Mouse (Mus musculus) CD4-positive, CD25-positive, alpha-beta regulatory T cell, adult 4 months (primary cell): ENCODE measurements at regions not wholly inside any gene's neighbourhood (a gene's known extent, or its start where the extent isn't known, plus 50 kb on each side); places are given as distances from the start of the nearest gene placed in this dataset.

ENCODE experiments used
- ATAC-seq: one replicate; pipeline ENCODE4 v1.8.0; 2017

DNA sequence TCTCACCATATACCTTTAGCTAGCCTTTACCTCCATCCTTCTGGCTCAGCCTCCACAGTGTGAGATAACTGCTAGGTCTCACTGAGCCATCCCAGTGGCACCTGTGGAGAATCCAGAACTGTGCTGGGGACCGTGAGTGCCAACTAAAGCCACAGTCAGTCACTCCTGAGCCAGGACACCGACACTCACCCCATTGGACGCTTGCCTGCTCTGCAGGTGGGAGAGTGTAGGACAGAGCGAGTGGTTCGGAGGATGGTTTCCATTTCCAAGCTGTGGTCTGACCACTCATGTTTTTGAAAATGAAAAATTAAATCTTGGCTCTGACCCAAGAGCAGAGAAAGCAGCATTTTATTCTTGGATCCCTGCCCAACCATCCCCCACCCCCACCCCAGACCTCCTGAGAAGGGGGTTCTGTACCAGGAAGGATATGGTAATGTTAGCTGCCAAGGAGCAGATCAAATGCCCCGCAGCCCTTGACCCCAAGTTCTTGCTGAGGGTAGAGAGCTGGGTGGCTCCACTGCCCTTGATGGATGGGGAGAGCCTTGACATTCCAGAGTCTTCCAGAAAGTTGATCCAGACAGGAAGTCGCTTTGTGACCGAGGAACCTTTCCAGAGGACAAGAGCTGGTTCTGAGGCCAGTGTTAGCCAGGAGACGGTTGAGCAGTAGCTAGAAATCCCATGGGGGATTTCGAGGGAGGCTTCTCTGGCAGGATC lies 83.3 kb upstream of the Smim23 start:
- ATAC-seq: no peak

DNA sequence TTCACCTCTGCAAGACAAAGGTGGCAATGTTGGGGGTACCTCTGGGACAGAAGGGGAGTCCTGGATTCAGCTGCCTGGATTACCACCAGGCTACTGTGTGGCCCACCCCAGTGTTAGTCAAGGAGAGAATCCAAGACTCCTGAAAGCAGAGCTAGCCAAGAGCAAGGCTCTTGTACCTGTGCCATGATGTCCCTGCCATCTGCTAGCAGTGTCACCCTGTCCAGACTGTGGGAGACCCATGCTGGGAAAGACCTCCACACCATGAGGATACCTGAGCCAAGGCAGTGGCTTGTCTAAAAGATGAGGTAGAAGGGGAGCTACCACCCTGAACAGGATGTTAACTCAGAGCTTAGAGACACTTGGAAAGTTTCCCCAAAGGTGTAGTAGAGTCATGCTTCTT lies 79.6 kb upstream of the Smim23 start:
- ATAC-seq: no peak

DNA sequence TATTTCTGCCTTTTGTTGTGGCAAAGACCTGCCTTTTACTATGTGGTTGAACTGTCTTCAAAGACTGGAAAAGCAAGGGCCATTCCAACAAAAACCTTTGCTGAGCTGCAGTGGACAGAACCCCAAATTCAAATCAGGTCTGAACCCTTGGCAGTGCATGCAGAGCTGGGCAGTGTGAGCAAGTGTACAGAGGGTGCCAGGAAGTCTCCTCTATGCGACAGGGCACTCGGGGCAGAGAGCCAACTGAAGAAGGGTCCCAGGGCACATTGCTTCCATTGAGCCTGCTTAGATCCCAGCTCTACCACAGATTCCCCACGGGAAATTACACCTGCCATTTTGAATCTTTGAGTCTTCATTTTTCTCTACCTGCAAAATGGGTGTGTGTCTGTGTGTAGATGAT lies 79.0 kb upstream of the Smim23 start:
- no peak for ATAC-seq

DNA sequence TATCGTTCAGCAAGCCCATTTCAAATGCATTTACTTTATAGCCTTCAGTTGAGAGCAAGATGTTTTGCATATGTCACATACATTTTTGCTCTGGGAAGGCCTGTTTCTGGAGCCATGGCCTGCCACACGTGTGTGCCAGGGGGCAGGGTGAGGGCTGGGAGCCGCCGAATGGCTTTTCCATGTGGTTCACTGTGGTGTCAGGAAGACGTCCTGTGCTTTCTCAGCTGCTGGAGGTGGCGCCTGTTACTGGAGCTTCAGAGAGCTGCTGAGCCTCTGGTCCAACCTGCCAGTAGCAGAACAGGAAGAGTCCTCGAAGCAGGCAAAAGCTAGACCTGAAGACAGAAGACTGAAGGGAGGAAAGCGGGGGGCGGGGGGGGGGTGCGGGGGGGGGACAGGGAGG lies 78.5 kb upstream of the Smim23 start:
- ATAC-seq: no peak

DNA sequence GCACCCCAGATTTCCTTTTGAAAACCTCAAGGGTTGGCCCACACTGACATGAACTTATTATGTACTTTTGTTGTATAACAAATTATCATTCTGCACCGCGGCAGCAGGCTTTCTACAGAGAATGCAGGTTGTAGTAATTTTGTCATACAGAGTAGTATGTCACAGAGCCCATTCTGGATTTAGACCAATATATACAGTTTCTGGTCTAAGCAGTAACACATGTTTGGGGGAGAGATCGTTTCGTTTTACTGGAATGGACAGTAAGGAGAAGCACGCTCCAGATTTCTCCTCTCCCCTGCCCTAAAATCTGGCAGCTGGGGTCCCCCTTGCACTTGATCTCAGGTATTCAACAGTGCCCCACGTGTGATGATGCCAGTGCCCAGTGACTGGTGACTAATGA lies 76.0 kb upstream of the Smim23 start:
- no peak for ATAC-seq

DNA sequence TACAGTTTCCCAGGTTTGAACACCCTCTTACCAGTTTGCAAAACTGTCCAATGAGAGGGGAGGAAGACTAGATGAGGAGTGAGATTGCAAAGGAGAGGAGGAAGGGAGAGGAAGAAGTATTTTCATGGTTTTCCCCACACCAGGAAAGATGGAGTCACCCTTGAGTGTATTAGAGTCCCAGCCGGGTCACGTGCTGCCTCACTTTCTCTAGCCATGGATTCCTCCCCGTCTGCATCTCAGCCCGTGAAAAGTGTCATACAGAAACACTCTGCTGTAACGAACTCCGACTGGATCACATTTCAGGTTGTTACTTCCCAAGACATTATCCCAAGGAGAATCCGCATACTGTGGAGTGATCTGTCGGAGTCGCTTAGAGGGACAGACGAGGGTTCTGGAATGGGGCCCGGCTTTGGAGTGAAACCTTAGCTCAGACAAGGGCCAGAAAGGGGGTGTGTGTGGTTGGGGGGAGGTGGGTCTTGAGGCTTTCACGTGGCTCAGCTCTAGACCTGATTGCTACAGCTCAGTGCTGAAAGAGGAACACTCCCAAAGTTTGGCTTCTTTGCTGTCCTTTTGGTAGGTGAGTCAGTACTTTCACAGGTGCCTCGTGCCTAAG lies 75.3 kb upstream of the Smim23 start:
- ATAC-seq: no peak

DNA sequence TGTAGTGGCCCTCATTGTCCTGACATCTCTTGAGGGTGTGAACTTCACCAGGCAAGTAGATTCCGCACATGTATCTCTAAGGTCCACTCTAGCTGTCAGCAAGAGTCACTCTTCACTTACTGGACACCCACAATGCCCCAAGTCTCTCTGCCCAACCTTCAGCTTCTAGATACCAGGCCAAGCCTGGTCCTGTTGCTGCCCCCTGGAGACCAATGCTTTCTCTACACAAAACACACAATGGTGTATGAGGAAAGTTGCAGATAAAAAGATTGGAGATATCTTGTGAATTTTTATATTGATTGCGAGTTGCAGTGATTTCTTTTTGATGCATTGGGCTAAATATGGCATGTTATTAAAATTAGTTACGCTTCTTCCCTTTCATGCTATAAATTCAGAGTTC lies 71.0 kb upstream of the Smim23 start:
- ATAC-seq: no peak

DNA sequence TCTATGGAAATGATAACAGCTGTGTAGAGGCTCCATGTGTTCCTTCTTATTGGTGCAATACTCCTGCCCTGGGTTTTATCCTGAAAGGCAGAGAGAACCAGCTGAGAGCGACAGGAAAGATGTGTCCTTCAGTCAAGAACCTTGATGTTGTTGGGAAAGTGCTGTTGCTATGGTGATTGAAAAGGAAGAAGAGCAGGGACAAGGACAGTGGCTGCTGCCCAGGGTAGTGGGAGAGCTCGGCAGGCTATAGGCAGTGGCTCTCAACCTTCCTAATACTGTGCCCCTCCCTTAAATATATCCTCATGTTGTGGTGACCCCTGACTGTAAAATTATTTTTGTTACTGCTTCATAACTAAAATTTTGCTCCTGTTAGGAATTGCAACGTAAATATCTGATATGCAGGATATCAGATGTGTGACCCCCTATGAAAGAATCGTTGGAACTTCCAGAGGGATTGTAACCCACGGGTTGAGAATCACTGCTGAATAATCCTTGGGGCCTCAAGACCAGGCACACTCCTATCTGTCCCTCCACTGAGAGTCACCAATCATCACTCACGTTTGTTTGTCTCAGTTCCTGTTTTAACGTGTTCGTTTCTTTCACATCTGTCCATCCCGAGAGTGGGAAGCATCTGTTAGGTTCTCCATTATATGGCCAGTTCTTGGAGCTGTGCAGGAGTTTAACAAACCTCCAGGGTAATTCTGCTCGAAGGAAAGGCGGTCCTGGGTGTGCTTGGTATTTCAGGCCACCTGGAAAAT lies 68.9 kb upstream of the Smim23 start:
- ATAC-seq: no peak

DNA sequence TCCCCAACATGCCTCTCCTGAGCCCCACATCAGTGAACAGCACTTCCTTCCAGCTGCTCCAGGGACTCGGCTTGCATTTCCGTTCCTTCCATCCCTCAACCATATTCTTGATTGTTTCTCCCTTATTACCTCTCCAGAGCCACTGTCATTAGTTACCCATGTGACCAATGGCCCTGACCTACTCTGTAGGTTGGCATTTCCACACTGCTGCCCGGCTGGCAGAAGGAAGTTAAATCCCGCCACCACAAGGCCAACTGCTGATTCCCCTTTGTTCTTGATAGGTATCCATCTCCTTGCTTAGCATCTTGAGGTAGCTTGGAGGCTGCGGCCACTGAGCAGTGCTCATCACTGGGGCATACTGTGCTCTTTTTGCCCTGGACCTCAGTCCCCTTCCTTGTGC lies 68.1 kb upstream of the Smim23 start:
- ATAC-seq: no peak

DNA sequence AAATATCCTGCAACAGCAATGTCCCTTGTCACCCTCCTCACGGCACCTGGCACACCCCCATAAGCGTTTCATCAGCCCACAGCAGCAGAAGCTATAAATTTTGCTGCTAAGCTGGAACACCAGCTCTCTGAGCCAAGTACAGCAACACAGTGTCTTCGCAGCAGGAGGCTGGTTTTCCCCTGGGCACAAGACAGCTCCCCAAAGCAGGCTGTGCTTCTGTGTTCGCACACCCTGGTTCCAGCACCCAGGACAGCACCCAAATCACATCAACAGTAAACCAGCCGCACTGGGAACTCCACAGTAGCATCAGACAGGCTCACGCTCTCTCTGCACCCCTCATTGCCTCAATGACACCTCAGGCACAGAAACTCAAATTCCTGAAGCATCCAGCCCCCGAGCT lies 64.8 kb upstream of the Smim23 start:
- no peak for ATAC-seq

DNA sequence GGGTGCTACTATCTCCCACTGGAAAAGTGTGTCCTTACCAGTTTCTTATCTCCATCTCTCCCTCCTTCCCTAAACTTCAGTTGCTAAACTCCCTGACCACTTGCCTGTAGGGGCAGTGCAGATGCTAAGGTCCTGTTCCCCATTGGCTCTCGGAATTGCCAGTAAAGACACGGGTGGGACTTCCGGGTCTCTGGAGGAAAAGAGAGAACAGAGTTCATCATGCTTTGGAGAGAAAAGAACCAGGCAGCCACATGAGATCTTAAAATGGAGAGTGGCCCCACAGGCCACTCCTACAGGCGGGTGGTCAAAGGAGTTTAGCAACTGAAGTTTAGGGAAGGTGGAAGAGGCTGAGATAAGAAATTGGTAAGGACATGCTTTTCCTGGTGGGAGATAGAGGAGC lies 60.3 kb upstream of the Smim23 start:
- no peak for ATAC-seq

DNA sequence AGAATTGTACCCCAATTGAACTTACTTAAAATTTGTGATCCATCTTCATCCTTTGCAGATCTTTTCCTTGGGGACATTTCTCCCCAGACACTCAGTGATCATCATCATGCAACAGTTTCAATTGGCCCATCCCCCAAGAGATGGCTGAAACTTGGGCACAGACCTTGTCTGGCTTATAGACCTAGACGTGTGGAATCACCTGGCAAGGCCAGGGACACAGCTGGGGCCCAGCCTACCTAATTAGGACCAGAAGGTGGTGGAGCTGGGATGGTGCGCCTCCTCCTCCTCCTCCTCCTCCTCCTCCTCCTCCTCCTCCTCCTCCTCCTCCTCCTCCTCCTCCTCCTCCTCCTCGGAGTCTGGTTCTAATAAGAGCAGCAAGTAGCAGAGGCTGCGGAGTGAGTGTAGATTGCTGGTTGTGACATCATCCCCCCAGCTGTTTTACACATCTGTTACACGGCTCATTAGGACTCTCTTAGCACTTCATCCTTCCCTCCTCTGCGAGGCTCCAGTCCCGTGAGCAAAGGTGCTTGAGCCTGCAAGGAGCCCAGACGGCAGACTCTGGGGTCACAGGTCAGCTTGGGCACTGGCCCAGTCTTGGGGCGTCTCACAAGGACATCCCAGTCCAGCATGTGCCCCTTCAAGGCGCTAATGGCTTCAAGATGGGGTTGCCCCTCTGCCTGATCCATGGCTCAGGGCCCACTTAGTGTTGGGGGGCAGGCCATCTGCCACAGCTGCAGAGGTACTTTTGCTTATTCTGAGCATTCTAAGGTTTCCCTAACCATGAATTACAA lies 58.9 kb upstream of the Smim23 start:
- ATAC-seq: no peak

DNA sequence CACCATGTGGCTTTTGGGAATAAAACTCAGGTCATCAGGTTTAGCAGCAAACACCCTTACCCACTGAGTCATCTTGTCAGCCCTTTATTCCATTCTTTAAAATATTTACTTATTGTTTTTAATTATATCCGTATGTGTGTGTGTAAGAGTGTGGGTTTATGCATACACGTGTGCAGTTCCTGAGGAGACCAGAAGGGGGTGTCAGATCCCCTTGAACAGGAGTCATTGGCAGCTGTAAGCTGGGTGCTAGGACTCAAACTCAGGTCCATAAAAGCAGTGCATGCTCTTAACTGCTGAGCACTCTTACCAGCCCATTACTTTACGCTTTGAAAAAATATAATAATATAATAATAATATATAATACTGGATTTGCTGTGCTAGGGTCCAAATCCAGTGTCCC lies 54.6 kb upstream of the Smim23 start:
- no peak for ATAC-seq
